Mouse (Mus musculus): ENCODE data around the gene Ica1.

DNA sequence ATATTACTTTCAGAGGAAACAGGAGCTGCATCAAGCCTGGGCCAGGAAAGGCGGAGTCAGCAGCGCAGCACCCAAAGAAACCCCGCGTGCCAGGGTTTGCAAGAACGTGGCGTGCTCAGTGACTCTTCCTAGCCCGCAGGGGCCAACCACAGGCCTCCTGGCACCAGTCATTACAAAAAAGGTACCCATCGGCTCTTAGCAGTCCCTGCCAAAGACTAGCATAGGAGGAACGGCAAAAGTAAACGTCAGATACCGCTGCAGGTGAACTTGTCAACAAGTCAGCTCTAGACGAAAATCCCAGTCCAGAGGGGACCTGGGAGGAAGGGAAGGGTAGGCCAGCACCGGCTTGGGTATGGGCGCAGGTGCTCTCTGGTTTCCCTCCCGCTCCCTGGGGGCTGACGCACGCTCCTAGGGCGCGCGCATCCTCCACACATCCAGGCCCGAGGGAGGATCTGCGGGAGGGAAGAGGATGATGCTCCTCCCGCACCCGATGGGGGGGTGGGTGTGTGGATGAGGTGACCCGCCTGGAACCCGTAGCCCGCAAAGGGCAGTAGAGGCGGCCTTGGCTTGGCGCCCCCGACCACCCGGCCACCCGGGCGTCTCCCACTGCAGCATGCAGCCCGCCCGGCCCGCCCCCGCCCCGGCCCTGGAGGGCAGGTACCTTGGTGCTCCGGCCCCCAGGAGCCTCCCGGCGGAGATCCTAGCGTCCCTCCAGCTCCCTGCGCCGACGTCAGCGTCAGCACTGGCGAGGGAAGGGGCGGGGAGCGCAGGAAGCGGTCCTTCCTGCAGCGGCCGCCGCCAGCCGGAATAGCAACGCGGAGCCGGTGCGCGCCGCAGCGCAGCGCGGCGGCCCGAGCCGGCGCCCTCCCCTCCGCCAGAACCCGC, 635 bp downstream of the Ica1 start:
- TF ChIP-seq CTCF (IDR thresholded peaks at IDR 0.05; ENCODE audit: borderline replicate concordance, extremely low read depth, insufficient read depth, insufficient read length) (no peak), POLR2A (IDR thresholded peaks at IDR 0.05; ENCODE audit: borderline replicate concordance, extremely low read depth, insufficient read depth, insufficient read length, poor library complexity, severe bottlenecking) (peak; percentile 58; the same call in 1 of the 2 replicates)

Measured in brain, embryonic 14.5 days (tissue).